Mouse (Mus musculus) effector memory CD4-positive, alpha-beta T cell, adult 7 months (primary cell): ENCODE results near the gene Catspere2. TPM values are rescaled to one million over a fixed set of nuclear protein-coding genes. Genes with fewer than 3 reads are reported as not detected.

Source experiments
- polyA plus RNA-seq: library from polyadenylated mRNA; unstranded; fragments of 100-300 nt; shearing (Covaris generic); gene quantifications from one replicate; pipeline ENCODE4 v1.2.1, GENCODE M21; 2017

Gene Catspere2
- 0.12 TPM for polyA plus RNA-seq

DNA sequence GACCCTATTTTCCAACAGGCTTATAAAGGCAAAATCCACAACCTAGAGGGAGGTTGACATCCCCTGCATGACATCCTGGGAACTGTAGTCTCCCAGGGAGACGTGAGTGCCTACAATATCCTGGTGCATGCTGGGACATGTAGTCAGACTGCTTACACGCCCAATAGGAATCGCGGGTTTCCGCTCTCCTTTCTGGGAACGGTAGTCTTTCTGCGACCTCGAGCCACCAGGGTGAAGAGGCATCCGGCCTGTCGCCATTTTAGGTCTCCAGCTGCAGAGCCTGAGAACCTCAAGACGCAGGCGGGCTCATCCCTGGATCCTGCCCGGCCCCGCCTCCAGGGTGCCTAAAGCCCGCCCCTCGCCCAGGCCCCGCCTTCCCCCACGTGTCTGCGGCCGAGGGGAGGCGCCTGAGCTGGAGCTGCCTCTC is at the start of gene Catspere2:
TSS of gene Catspere2 (plus strand) at position 400 of the 427 bp plus-strand sequence.

DNA sequence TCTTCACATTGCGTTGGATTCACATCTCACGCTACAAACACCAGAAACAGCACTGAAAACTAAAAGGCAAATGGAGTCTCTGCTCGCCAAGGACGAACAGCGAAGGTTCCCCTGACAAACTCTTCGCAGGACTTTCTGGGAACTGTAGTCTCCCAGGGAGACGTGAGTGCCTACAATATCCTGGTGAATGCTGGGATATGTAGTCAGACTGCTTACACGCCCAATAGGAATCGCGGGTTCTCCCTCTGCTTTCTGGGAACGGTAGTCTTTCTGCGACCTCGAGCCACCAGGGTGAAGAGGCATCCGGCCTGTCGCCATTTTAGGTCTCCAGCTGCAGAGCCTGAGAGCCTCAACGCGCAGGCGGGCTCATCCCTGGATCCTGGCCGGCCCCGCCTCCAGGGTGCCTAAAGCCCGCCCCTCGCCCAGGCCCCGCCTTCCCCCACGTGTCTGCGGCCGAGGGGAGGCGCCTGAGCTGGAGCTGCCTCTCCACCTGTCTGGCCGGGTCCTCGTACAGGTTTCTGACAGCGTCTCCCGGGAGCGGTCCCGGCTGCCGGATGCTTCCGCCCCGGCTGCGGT is 204.1 kb downstream of the Catspere2 start, which contains the start of gene Desi2:
TSS of gene Desi2 (plus strand) at position 202 of the 576 bp plus-strand sequence.

Other genes starting within 250 kb of the Catspere2 start
- 66.0 TPM for gene Adss, start 186.9 kb upstream of the Catspere2 start, polyA plus RNA-seq
- gene Desi2, start 204.0 kb downstream of the Catspere2 start, polyA plus RNA-seq: 36.8 TPM